Mouse (Mus musculus) embryonic facial prominence, embryonic 14.5 days (tissue): ENCODE data around the gene Fam20a. TPM values are rescaled to one million over a fixed set of nuclear protein-coding genes. Genes with fewer than 3 reads are reported as not detected.
"Not testable (repeated sequence)": the region's sequence is repeated elsewhere in the genome, so short reads cannot be mapped to it uniquely, and the experiment has no call there.

Experiments used
- ATAC-seq: fragments of 200-750 bp; cut with Nextera tagmentation; 2 replicates; pipeline ENCODE4 v1.8.0; 2017; ENCODE audit warnings: low read depth, moderate number of reproducible peaks, moderate TSS enrichment
- DNase-seq: peaks from one replicate; pipeline ENCODE4 v3.0.0-alpha.2; 2015; ENCODE audit warnings: low spot score
- H3K27ac ChIP-seq: fragments of 300-500 bp; sonication (generic); replicated peaks from 2 replicates; pipeline ENCODE4 v1.5.1; 2014; ENCODE audit warnings: low read depth, mild to moderate bottlenecking, low read length, moderate library complexity
- H3K27me3 ChIP-seq: fragments of 300-500 bp; sonication (generic); replicated peaks from 2 replicates; pipeline ENCODE4 v1.6.1; 2014; ENCODE audit warnings: low read length; ENCODE audit not compliant: control insufficient read depth, insufficient read depth
- H3K36me3 ChIP-seq: fragments of 300-500 bp; sonication (generic); 2 replicates; pipeline ENCODE4 v1.6.1; 2014; ENCODE audit warnings: low read length, mixed read lengths; ENCODE audit not compliant: control insufficient read depth, insufficient read depth
- H3K4me1 ChIP-seq: fragments of 300-500 bp; sonication (generic); 2 replicates; pipeline ENCODE4 v1.6.1; 2014; ENCODE audit warnings: antibody characterized with exemption, low read length; ENCODE audit not compliant: control insufficient read depth, insufficient read depth
- H3K4me2 ChIP-seq: fragments of 300-500 bp; sonication (generic); 2 replicates; pipeline ENCODE4 v1.6.1; 2014; ENCODE audit warnings: low read depth, mild to moderate bottlenecking, low read length, moderate library complexity, mixed read lengths
- H3K4me3 ChIP-seq: fragments of 300-500 bp; sonication (generic); 2 replicates; pipeline ENCODE4 v1.5.1; 2014; ENCODE audit warnings: low read depth, mild to moderate bottlenecking, low read length
- H3K9ac ChIP-seq: fragments of 300-500 bp; sonication (generic); 2 replicates; pipeline ENCODE4 v1.6.1; 2014; ENCODE audit warnings: low read depth, mild to moderate bottlenecking, low read length, moderate library complexity, mixed read lengths
- H3K9me3 ChIP-seq: fragments of 300-500 bp; sonication (generic); 2 replicates; pipeline ENCODE4 v1.6.1; 2016; ENCODE audit warnings: low read length; ENCODE audit not compliant: control insufficient read depth
- WGBS: fragments of 180-500 bp; shearing (Covaris S2); extraction: QIAGEN DNeasy Blood & Tissue Kit; methylation state at CpG from one replicate; pipeline ENCODE4 v1.1.7; 2014; 5-methylcytosine and 5-hydroxymethylcytosine counted together
- polyA plus RNA-seq: library from polyadenylated mRNA; unstranded; fragments of >200 nt; fragmentation: Nextera tagmentation; extraction: Ambion mirVana; gene quantifications from 2 replicates; pipeline ENCODE4 v1.2.1, GENCODE M21; 2014

Gene Fam20a
- polyA plus RNA-seq, 1 experiment from 2014 or later = 7.3 TPM

GRCm38 (mm10) chr11:109665424-109665823 is 56.7 kb downstream of the Fam20a start:
- no peaks in the 10 kb centered on the region for H3K27me3 ChIP-seq
- 73% methylated on average over 6 of the region's 6 CpGs for WGBS

DNA sequence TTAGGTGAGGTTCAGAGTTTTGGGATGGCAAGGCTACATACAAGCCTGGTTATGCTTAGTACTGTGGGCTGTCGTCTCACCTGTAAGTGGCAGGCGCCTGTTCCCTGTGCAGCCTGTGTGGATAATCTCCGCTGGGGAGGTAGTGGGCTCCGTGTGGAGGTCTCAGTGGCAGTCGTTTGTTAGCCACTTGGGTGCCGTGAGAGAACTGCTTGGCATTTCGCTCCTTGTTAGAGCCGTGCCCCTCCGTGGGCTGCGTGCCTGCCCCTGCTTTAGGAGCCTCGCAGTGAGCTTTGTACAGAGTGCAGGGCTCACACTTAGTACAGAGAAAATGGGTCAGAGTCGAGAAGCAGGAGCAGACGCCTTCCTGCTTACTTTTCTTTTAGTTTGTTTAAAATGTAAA is 57.8 kb downstream of the Fam20a start:
- WGBS = 88% methylated on average over 13 of the region's 13 CpGs
- Histone ChIP-seq H3K4me3 (no peak overlapping the region), H3K36me3 (peaks cover 96% of the 10 kb centered on the region), H3K4me2 (no peak overlapping the region), H3K4me1 (no peaks in the 10 kb centered on the region), H3K27ac (no peak overlapping the region), H3K9ac (no peak overlapping the region), H3K27me3 (no peaks in the 10 kb centered on the region), H3K9me3 (no peaks in the 10 kb centered on the region)
- DNase-seq = no peak
- no peak for ATAC-seq

More at GRCm38 (mm10) chr11:109665424-109665823, 56.7 kb downstream of the Fam20a start:
- Histone ChIP-seq H3K4me3 (no peak overlapping the region), H3K4me1 (no peaks in the 10 kb centered on the region; the same call in 1 of the 2 replicates), H3K27ac (no peak overlapping the region), H3K9ac (no peak overlapping the region), H3K36me3 (peaks cover 96% of the 10 kb centered on the region), H3K9me3 (no peaks in the 10 kb centered on the region), H3K4me2 (no peak overlapping the region)
- DNase-seq (no peak), ATAC-seq (no peak)

DNA sequence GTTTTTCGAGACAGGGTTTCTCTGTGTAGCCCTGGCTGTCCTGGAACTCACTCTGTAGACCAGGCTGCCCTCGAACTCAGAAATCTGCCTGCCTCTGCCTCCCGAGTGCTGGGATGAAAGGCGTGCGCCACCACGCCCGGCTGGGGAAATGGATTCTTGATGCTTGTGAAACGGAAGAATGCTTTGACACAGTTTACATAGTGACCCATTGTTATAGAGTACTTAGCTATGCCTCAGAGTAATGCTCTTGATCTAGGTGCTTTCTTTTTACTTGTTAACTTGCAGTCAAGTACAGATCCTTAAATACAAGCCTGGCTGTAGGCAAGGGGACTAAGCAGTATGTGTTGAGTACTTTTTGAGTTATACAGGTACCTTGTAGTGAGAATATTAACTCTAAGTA is 61.6 kb downstream of the Fam20a start:
- WGBS = 93% methylated on average over 8 of the region's 8 CpGs
- not testable (repeated sequence) for H3K9ac ChIP-seq, DNase-seq, H3K4me3 ChIP-seq, H3K27me3 ChIP-seq, H3K27ac ChIP-seq, H3K4me2 ChIP-seq, H3K4me1 ChIP-seq, ATAC-seq, H3K9me3 ChIP-seq
- H3K36me3 ChIP-seq = peaks cover 82% of the 10 kb centered on the region

GRCm38 (mm10) chr11:109656232-109656631 is 65.8 kb downstream of the Fam20a start:
- WGBS = 85% methylated on average over 7 of the region's 7 CpGs
- no peak overlapping the region for H3K4me3 ChIP-seq
- no peak overlapping the region for H3K4me2 ChIP-seq
- no peaks in the 10 kb centered on the region for H3K27me3 ChIP-seq
- no peak for ATAC-seq
- H3K4me1 ChIP-seq = peaks cover 17% of the 10 kb centered on the region
- H3K9ac ChIP-seq = no peak overlapping the region
- no peaks in the 10 kb centered on the region for H3K9me3 ChIP-seq
- DNase-seq = no peak
- H3K36me3 ChIP-seq = peaks cover 64% of the 10 kb centered on the region
- no peak overlapping the region for H3K27ac ChIP-seq

DNA sequence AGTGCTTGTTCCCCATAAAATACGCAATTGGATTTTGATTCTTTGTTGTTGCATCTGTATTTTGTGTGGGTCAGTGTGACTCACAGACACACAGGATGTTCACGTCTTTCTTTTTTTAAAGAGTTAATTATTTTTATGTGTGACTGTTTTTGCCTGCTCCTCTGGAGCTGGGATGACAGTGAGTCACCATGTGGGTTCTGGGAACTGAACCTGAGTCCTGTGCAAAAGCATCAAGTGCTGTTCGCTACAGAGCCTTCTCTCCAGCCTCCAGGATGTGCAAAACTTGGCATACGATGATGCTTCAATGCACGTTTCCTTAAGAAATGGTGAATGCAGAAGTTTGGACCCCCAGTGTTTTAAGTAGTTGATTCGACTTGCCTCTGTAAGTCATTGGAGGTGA is 67.5 kb downstream of the Fam20a start:
- DNase-seq = no peak
- H3K4me3 ChIP-seq = no peak overlapping the region
- H3K9me3 ChIP-seq = no peaks in the 10 kb centered on the region
- WGBS = 89% methylated on average over 6 of the region's 6 CpGs
- peaks cover 17% of the 10 kb centered on the region for H3K4me1 ChIP-seq
- peaks cover 47% of the 10 kb centered on the region for H3K36me3 ChIP-seq
- H3K4me2 ChIP-seq = no peak overlapping the region
- no peak overlapping the region for H3K9ac ChIP-seq
- H3K27me3 ChIP-seq = no peaks in the 10 kb centered on the region
- no peak for ATAC-seq
- no peak overlapping the region for H3K27ac ChIP-seq

GRCm38 (mm10) chr11:109653201-109653600 is 68.9 kb downstream of the Fam20a start:
- WGBS = 57% methylated on average over 8 of the region's 8 CpGs
- Histone ChIP-seq H3K9ac (peak overlapping the region; percentile 98; the same call in 1 of the 2 replicates), H3K4me1 (peaks cover 23% of the 10 kb centered on the region), H3K9me3 (no peaks in the 10 kb centered on the region), H3K27me3 (no peaks in the 10 kb centered on the region), H3K27ac (no peak overlapping the region; the same call in 1 of the 2 replicates), H3K36me3 (peaks cover 44% of the 10 kb centered on the region), H3K4me3 (peak overlapping the region; percentile 73), H3K4me2 (peak overlapping the region; percentile 88)
- no peak for DNase-seq
- no peak for ATAC-seq

DNA sequence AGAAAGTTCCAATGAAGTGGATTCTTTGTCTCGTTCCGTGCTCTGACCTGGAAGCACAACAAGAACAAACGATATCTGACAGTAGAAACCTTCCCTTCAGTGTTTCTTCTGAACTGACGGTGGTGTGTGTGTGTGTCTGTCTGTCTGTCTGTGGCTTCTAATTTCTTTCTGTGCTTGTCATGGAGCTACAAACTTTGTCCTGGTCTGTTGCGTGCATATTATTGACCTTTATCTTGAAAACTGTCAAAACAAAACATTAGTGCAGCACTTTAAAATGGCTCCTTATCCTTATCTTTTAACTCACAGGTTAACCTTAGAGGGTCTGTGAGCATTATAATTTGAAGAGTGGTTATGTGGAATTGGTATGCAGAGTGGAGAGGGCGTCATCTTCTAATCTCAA is 69.6 kb downstream of the Fam20a start:
- H3K4me3 ChIP-seq = peak overlapping the region; percentile 73
- ATAC-seq (no peak), DNase-seq (no peak)
- 56% methylated on average over 6 of the region's 6 CpGs for WGBS
- peak overlapping the region; percentile 98 for H3K9ac ChIP-seq
- no peak overlapping the region; the same call in 1 of the 2 replicates for H3K27ac ChIP-seq
- peaks cover 23% of the 10 kb centered on the region for H3K4me1 ChIP-seq
- H3K9me3 ChIP-seq = no peaks in the 10 kb centered on the region
- no peaks in the 10 kb centered on the region for H3K27me3 ChIP-seq
- H3K36me3 ChIP-seq = peaks cover 43% of the 10 kb centered on the region
- H3K4me2 ChIP-seq = peak overlapping the region; percentile 88

DNA sequence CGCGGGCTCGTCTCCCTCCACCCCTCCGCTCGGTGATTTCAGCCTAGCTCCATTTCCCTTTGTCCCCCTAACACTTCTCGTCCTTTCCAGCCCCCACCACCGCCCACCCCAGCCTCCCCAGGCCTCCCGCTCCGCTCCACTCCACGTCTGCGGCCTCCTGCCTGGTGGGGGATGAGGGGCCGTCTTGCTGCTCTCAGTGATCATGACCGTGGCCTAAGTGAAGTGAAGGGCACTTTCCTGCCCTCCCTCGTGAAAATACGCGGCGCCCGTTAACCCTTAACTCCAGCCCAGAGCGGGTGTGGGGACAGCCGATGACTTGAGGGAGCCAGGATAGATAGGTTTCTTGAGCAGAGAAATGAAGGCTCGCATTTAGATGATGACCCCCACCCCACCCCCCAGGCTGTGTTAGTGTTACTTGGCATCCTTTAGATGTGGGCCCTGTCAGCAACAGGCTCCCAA is 70.5 kb downstream of the Fam20a start:
- peaks cover 34% of the 10 kb centered on the region for H3K36me3 ChIP-seq
- 0% methylated on average over 21 of the region's 21 CpGs for WGBS
- H3K4me2 ChIP-seq = peak overlapping the region; percentile 88
- peak overlapping the region; percentile 73 for H3K4me3 ChIP-seq
- H3K4me1 ChIP-seq = peaks cover 23% of the 10 kb centered on the region
- ATAC-seq (0 out of 2 replicates have a peak, but pooled peaks have one; percentile 1), DNase-seq (no peak)
- H3K27me3 ChIP-seq = no peaks in the 10 kb centered on the region
- no peaks in the 10 kb centered on the region for H3K9me3 ChIP-seq
- H3K9ac ChIP-seq = peak overlapping the region; percentile 98
- H3K27ac ChIP-seq = peak overlapping the region; percentile 97
